Mouse (Mus musculus) liver, embryonic 13.5 days (tissue): Measurements from ENCODE around the gene Itih3. TPM values are rescaled to one million over a fixed set of nuclear protein-coding genes. Genes with fewer than 3 reads are reported as not detected.

ENCODE experiments used
- ATAC-seq: fragments of 200-750 bp; cut with Nextera tagmentation; 2 replicates; pipeline ENCODE4 v1.8.0; 2017; ENCODE audit warnings: low read depth, mild to moderate bottlenecking, moderate number of reproducible peaks, moderate library complexity
- DNase-seq: peaks from one replicate; pipeline ENCODE4 v3.0.0; 2022
- H3K27ac ChIP-seq: fragments of 300-500 bp; sonication (generic); 2 replicates; pipeline ENCODE4 v1.5.1; 2015; ENCODE audit warnings: moderate library complexity, mild to moderate bottlenecking, inconsistent platforms
- H3K27me3 ChIP-seq: fragments of 300-500 bp; sonication (generic); 2 replicates; pipeline ENCODE4 v1.6.1; 2015; ENCODE audit warnings: mild to moderate bottlenecking, inconsistent platforms
- H3K36me3 ChIP-seq: fragments of 300-500 bp; sonication (generic); 2 replicates; pipeline ENCODE4 v1.6.1; 2015; ENCODE audit warnings: mild to moderate bottlenecking, inconsistent platforms
- H3K4me1 ChIP-seq: fragments of 300-500 bp; sonication (generic); replicated peaks from 2 replicates; pipeline ENCODE4 v1.6.1; 2015; ENCODE audit warnings: inconsistent platforms
- H3K4me2 ChIP-seq: fragments of 300-500 bp; sonication (generic); 2 replicates; pipeline ENCODE4 v1.6.1; 2015; ENCODE audit warnings: inconsistent platforms, mild to moderate bottlenecking, moderate library complexity
- H3K4me3 ChIP-seq: fragments of 300-500 bp; sonication (generic); replicated peaks from 2 replicates; pipeline ENCODE4 v1.5.1; 2015; ENCODE audit warnings: mild to moderate bottlenecking, inconsistent platforms
- H3K9ac ChIP-seq: fragments of 300-500 bp; sonication (generic); 2 replicates; pipeline ENCODE4 v1.6.1; 2015; ENCODE audit warnings: mild to moderate bottlenecking, inconsistent platforms
- H3K9me3 ChIP-seq: fragments of 300-500 bp; sonication (generic); replicated peaks from 2 replicates; pipeline ENCODE4 v1.6.1; 2016; ENCODE audit warnings: inconsistent platforms
- WGBS: fragments of 180-500 bp; shearing (Covaris S2); methylation state at CpG from one replicate; pipeline ENCODE4 v1.1.7; 2015; ENCODE audit not compliant: insufficient replicate concordance; 5-methylcytosine and 5-hydroxymethylcytosine counted together
- polyA plus RNA-seq: library from polyadenylated mRNA; unstranded; fragments of >200 nt; fragmentation: Nextera tagmentation; extraction: Ambion mirVana; gene quantifications from 2 replicates; pipeline ENCODE4 v1.2.1, GENCODE M21; 2015

The Itih3 gene
- polyA plus RNA-seq, 1 experiment from 2014 or later: 114 TPM

- H3K4me3 ChIP-seq: no peak overlapping the region
- H3K27ac ChIP-seq: peak overlapping the region; percentile 77
- 62% methylated on average over 9 of the region's 9 CpGs for whole genome bisulfite sequencing
- DNase-seq (no peak), ATAC-seq (no peak)
- no peak overlapping the region for H3K4me2 ChIP-seq
- H3K9me3 ChIP-seq: no peaks in the 10 kb centered on the region
- H3K27me3 ChIP-seq: no peaks in the 10 kb centered on the region
- no peak overlapping the region for H3K9ac ChIP-seq
- H3K4me1 ChIP-seq: peaks cover 46% of the 10 kb centered on the region
- peaks cover 24% of the 10 kb centered on the region for H3K36me3 ChIP-seq
Measured at GRCm38 (mm10) chr14:30875955-30876354, 47.6 kb downstream of the Itih3 start.

DNA sequence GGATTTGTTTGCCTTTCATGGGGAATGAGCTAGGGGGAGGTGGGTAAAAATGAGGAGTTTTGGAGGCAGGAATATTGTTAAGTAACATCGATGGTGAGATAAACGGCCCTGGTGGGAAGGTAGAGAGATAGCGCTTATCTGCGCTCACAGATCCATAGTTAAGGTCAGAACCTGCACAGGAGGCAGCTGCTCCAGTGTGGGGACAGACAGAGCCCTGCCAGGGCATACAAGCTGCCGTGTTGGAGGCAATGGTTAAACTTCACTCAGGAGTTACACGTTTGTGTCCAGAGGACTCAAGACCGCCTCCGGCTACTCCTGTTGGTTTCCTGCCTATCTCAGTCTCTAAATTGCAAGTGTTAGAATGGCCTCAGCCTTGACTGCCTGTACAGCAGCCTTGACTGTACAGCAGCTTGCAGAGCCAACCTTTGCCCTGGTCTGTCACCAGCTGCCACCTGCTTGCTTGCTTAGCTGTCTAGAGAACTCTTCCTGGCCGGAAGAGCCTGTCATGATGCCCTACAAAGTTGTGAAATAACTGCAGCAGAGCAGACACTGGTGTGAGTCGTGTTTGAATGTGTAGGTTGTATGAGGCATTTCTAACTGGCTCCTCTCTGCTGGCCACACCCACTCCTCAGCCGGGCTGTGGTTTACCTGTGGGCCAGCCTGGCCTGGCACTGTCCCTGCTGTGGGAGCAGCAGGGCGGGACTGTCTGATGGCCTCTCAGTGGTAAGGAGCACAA is 48.3 kb downstream of the Itih3 start:
- peak overlapping the region; percentile 77 for H3K27ac ChIP-seq
- peaks cover 24% of the 10 kb centered on the region for H3K36me3 ChIP-seq
- H3K4me3 ChIP-seq: no peak overlapping the region
- H3K4me2 ChIP-seq: no peak overlapping the region
- 41% methylated on average over 12 of the region's 12 CpGs for WGBS
- no peak overlapping the region for H3K9ac ChIP-seq
- H3K4me1 ChIP-seq: peaks cover 45% of the 10 kb centered on the region
- H3K9me3 ChIP-seq: no peaks in the 10 kb centered on the region
- peak; percentile 63 for ATAC-seq
- no peaks in the 10 kb centered on the region for H3K27me3 ChIP-seq
- no peak for DNase-seq

- H3K4me3 ChIP-seq: no peak overlapping the region
- H3K27ac ChIP-seq: peak overlapping the region; percentile 69
- peaks cover 43% of the 10 kb centered on the region for H3K4me1 ChIP-seq
- ATAC-seq (no peak), DNase-seq (no peak)
- 68% methylated on average over 18 of the region's 18 CpGs for WGBS
- H3K9me3 ChIP-seq: no peaks in the 10 kb centered on the region
- peaks cover 24% of the 10 kb centered on the region for H3K36me3 ChIP-seq
- H3K27me3 ChIP-seq: no peaks in the 10 kb centered on the region
- H3K9ac ChIP-seq: 0 out of 2 replicates have a peak overlapping the region, but pooled peaks have one; percentile 3
- H3K4me2 ChIP-seq: no peak overlapping the region
Measured at GRCm38 (mm10) chr14:30874095-30874700, 49.4 kb downstream of the Itih3 start.

- 63% methylated on average over 25 of the region's 25 CpGs for WGBS
- Histone ChIP-seq H3K27me3 (no peaks in the 10 kb centered on the region), H3K4me3 (no peak overlapping the region), H3K27ac (peak overlapping the region; percentile 60), H3K36me3 (peaks cover 23% of the 10 kb centered on the region), H3K9ac (no peak overlapping the region), H3K4me2 (no peak overlapping the region), H3K4me1 (peaks cover 36% of the 10 kb centered on the region), H3K9me3 (no peaks in the 10 kb centered on the region)
- ATAC-seq (no peak), DNase-seq (no peak)
Measured at GRCm38 (mm10) chr14:30870206-30871147, 53.1 kb downstream of the Itih3 start.

- H3K4me1 ChIP-seq: peaks cover 26% of the 10 kb centered on the region
- WGBS: 64% methylated on average over 8 of the region's 8 CpGs
- peak overlapping the region; percentile 60 for H3K27ac ChIP-seq
- ATAC-seq (no peak; the same call in 1 of the 2 replicates), DNase-seq (no peak)
- no peaks in the 10 kb centered on the region for H3K9me3 ChIP-seq
- no peak overlapping the region for H3K4me3 ChIP-seq
- no peak overlapping the region for H3K9ac ChIP-seq
- H3K36me3 ChIP-seq: peaks cover 21% of the 10 kb centered on the region
- no peak overlapping the region for H3K4me2 ChIP-seq
- no peaks in the 10 kb centered on the region for H3K27me3 ChIP-seq
Measured at GRCm38 (mm10) chr14:30869391-30869801, 54.2 kb downstream of the Itih3 start.

- H3K27ac ChIP-seq: peak overlapping the region; percentile 60
- H3K36me3 ChIP-seq: peaks cover 15% of the 10 kb centered on the region; the same call in 1 of the 2 replicates
- no peaks in the 10 kb centered on the region for H3K9me3 ChIP-seq
- no peak for DNase-seq
- no peak for ATAC-seq
- H3K9ac ChIP-seq: no peak overlapping the region
- no peak overlapping the region for H3K4me2 ChIP-seq
- WGBS: 63% methylated on average over 10 of the region's 10 CpGs
- no peaks in the 10 kb centered on the region for H3K27me3 ChIP-seq
- peaks cover 20% of the 10 kb centered on the region for H3K4me1 ChIP-seq
- H3K4me3 ChIP-seq: no peak overlapping the region
Measured at GRCm38 (mm10) chr14:30868826-30869225, 54.7 kb downstream of the Itih3 start.

- Histone ChIP-seq H3K4me1 (peaks cover 21% of the 10 kb centered on the region), H3K36me3 (peaks cover 10% of the 10 kb centered on the region; the same call in 1 of the 2 replicates), H3K9ac (no peak overlapping the region), H3K9me3 (no peaks in the 10 kb centered on the region), H3K27me3 (no peaks in the 10 kb centered on the region), H3K4me2 (no peak overlapping the region), H3K27ac (no peak overlapping the region), H3K4me3 (no peak overlapping the region)
- DNase-seq (peak; percentile 43), ATAC-seq (no peak)
- WGBS: 16% methylated on average over 5 of the region's 5 CpGs
Measured at GRCm38 (mm10) chr14:30867042-30867441, 56.5 kb downstream of the Itih3 start.

DNA sequence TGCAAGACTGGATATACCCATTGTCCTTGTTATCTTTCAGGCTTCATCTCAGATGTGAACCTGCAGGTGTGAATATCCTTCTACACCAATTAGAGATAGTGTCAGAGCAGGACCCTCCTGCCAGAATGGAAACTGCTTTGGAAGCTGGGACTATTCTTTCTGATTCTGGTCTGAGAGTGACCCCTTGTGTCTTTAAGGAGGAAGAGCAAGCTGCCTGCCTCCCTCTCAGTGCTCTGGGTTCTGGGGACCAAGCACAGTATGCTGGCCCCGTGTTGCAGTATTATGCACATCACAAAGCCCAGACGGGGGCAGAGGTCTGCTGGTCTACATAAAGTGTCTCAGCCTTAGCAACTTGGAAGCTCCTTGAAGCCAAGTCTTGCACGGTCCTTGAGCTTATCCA is 58.2 kb downstream of the Itih3 start:
- DNase-seq (no peak), ATAC-seq (no peak)
- Histone ChIP-seq H3K27me3 (no peaks in the 10 kb centered on the region), H3K27ac (no peak overlapping the region), H3K4me2 (no peak overlapping the region), H3K4me3 (no peak overlapping the region), H3K4me1 (peaks cover 24% of the 10 kb centered on the region), H3K9ac (no peak overlapping the region), H3K9me3 (no peaks in the 10 kb centered on the region), H3K36me3 (peaks cover 4% of the 10 kb centered on the region; the same call in 1 of the 2 replicates)
- WGBS: 57% methylated on average over 3 of the region's 3 CpGs

GRCm38 (mm10) chr14:30862368-30862767 is 61.2 kb downstream of the Itih3 start:
- H3K4me2 ChIP-seq: no peak overlapping the region
- H3K9me3 ChIP-seq: no peaks in the 10 kb centered on the region
- DNase-seq: no peak
- 77% methylated on average over 9 of the region's 9 CpGs for WGBS
- 0 out of 2 replicates have a peak overlapping the region, but pooled peaks have one; percentile 9 for H3K27ac ChIP-seq
- ATAC-seq: 0 out of 2 replicates have a peak, but pooled peaks have one; percentile 16
- peaks cover 4% of the 10 kb centered on the region; the same call in 1 of the 2 replicates for H3K36me3 ChIP-seq
- H3K9ac ChIP-seq: no peak overlapping the region
- H3K4me3 ChIP-seq: no peak overlapping the region
- H3K4me1 ChIP-seq: peaks cover 10% of the 10 kb centered on the region
- H3K27me3 ChIP-seq: no peaks in the 10 kb centered on the region

GRCm38 (mm10) chr14:30861421-30862125 is 62.0 kb downstream of the Itih3 start:
- ATAC-seq: peak; percentile 59
- Histone ChIP-seq H3K9me3 (no peaks in the 10 kb centered on the region), H3K4me3 (no peak overlapping the region), H3K4me1 (peaks cover 13% of the 10 kb centered on the region), H3K9ac (no peak overlapping the region), H3K4me2 (peak overlapping the region; percentile 23), H3K27ac (0 out of 2 replicates have a peak overlapping the region, but pooled peaks have one; percentile 48), H3K27me3 (no peaks in the 10 kb centered on the region), H3K36me3 (peaks cover 3% of the 10 kb centered on the region; the same call in 1 of the 2 replicates)
- 63% methylated on average over 16 of the region's 16 CpGs for WGBS
- DNase-seq: no peak
